Mouse (Mus musculus): ENCODE measurements around the gene Pip5kl1. TPM values are rescaled to one million over a fixed set of nuclear protein-coding genes. Genes with fewer than 3 reads are reported as not detected.

Pip5kl1 gene
- polyA plus RNA-seq, 2 experiments, result 0.11 TPM; not detected in 1

DNA sequence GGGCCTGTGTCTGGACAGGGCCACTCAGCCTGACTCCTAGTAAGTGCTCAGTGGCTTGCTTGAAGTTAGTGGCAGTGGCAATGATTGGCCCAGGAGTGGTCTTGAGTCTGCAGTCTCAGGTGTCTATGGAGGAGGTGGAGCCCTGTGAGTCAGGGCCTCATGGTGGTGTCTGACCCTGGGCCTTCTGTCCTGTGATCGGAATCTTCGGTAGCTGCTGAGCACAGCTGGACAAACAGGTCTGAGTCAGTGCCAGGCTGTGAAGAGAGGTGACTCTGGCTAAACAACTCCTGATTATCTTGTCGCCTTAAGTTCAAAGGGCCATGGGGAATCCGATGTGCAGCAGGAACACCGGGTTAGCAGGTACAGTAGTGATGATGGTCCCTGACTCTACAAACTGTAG, 27.2 kb upstream of the Pip5kl1 start:
- Histone ChIP-seq H3K27me3 (ENCODE audit: control insufficient read depth, insufficient read depth, low read length) (no peaks in the 10 kb centered on the region), H3K9ac (replicated peaks) (no peak overlapping the region), H3K4me3 (ENCODE audit: insufficient read depth in 1 of 2, low read depth in 2 of 2, low read length in 2 of 2) (no peak overlapping the region), H3K27ac (no peak overlapping the region), H3K4me2 (ENCODE audit: low read depth) (no peak overlapping the region), H3K4me1 (replicated peaks; ENCODE audit: control insufficient read depth in 2 of 2, insufficient read depth in 2 of 2, low read length in 1 of 2) (0 out of 4 replicates have a peak, but pooled peaks cover 0 to 2% of the 10 kb centered on the region in 2 experiments), H3K9me3 (ENCODE audit: control insufficient read depth, low read length) (no peaks in the 10 kb centered on the region), H3K36me3 (replicated peaks; ENCODE audit: control insufficient read depth, insufficient read depth, low read depth) (no peaks in the 10 kb centered on the region)
- no peak for TF ChIP-seq EP300 (IDR thresholded peaks at IDR 0.05; ENCODE audit: low read depth)
- no peak for TF ChIP-seq CTCF (IDR thresholded peaks at IDR 0.05; ENCODE audit: low read depth)
- DNase-seq (ENCODE audit: low read depth in 3 of 3, low spot score in 3 of 3) (no peak), ATAC-seq (ENCODE audit: insufficient read depth) (no peak)
- WGBS (ENCODE audit: insufficient replicate concordance), result 79% methylated on average over 5 of the region's 5 CpGs

- H3K27ac ChIP-seq, result no peak overlapping the region
- H3K4me1 ChIP-seq (replicated peaks; ENCODE audit: control insufficient read depth in 2 of 2, insufficient read depth in 2 of 2, low read length in 1 of 2), result 0 out of 4 replicates have a peak, but pooled peaks cover 0 to 2% of the 10 kb centered on the region in 2 experiments
- DNase-seq (ENCODE audit: low read depth in 3 of 3, low spot score in 3 of 3), result no peak
- TF ChIP-seq CTCF (IDR thresholded peaks at IDR 0.05; ENCODE audit: low read depth) (no peak), EP300 (IDR thresholded peaks at IDR 0.05; ENCODE audit: low read depth) (no peak)
- 55% methylated on average over 7 of the region's 7 CpGs for WGBS (ENCODE audit: insufficient replicate concordance)
- H3K27me3 ChIP-seq (ENCODE audit: control insufficient read depth, insufficient read depth, low read length), result no peaks in the 10 kb centered on the region
- no peaks in the 10 kb centered on the region for H3K36me3 ChIP-seq (replicated peaks; ENCODE audit: control insufficient read depth, insufficient read depth, low read depth)
- H3K9ac ChIP-seq (replicated peaks), result no peak overlapping the region
- no peak overlapping the region for H3K4me2 ChIP-seq (ENCODE audit: low read depth)
- no peaks in the 10 kb centered on the region for H3K9me3 ChIP-seq (ENCODE audit: control insufficient read depth, low read length)
- no peak overlapping the region for H3K4me3 ChIP-seq (ENCODE audit: insufficient read depth in 1 of 2, low read depth in 2 of 2, low read length in 2 of 2)
- no peak for ATAC-seq (ENCODE audit: insufficient read depth)
Measured at GRCm38 (mm10) chr2:32547964-32548739, 26.4 kb upstream of the Pip5kl1 start.

DNA sequence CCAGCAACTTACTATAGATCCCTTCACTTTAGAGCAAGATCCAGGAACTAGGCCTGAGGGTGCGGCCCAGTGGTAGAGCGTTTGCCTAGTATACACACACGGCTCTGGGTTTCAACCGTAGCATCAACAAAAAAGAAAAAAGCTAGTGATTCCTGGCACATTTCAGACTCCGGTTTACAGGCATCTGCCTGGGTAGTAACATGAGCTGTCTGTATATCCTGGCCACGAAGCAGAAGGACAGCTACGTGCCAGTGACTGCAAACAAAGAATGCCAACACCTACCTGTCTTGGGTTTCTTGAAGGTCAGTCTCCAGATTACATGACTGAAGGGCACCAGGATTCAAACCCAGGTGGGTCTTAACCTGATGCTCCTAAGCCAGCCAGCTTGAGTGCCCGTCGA, 25.4 kb upstream of the Pip5kl1 start:
- Histone ChIP-seq H3K27me3 (ENCODE audit: control insufficient read depth, insufficient read depth, low read length) (no peaks in the 10 kb centered on the region), H3K9me3 (ENCODE audit: control insufficient read depth, low read length) (no peaks in the 10 kb centered on the region), H3K27ac (no peak overlapping the region), H3K9ac (replicated peaks) (no peak overlapping the region), H3K4me3 (ENCODE audit: insufficient read depth in 1 of 2, low read depth in 2 of 2, low read length in 2 of 2) (no peak overlapping the region), H3K36me3 (replicated peaks; ENCODE audit: control insufficient read depth, insufficient read depth, low read depth) (no peaks in the 10 kb centered on the region), H3K4me2 (ENCODE audit: low read depth) (no peak overlapping the region), H3K4me1 (replicated peaks; ENCODE audit: control insufficient read depth in 2 of 2, insufficient read depth in 2 of 2, low read length in 1 of 2) (0 out of 4 replicates have a peak, but pooled peaks cover 0 to 2% of the 10 kb centered on the region in 2 experiments)
- ATAC-seq (ENCODE audit: insufficient read depth) (no peak), DNase-seq (ENCODE audit: low read depth in 3 of 3, low spot score in 3 of 3) (no peak)
- TF ChIP-seq EP300 (IDR thresholded peaks at IDR 0.05; ENCODE audit: low read depth) (no peak), CTCF (IDR thresholded peaks at IDR 0.05; ENCODE audit: low read depth) (no peak)
- 74% methylated on average over 9 of the region's 9 CpGs for WGBS (ENCODE audit: insufficient replicate concordance)

GRCm38 (mm10) chr2:32549764-32550163, 24.8 kb upstream of the Pip5kl1 start:
- Histone ChIP-seq H3K27me3 (ENCODE audit: control insufficient read depth, insufficient read depth, low read length) (no peaks in the 10 kb centered on the region), H3K4me1 (replicated peaks; ENCODE audit: control insufficient read depth in 2 of 2, insufficient read depth in 2 of 2, low read length in 1 of 2) (0 out of 4 replicates have a peak, but pooled peaks cover 0 to 2% of the 10 kb centered on the region in 2 experiments), H3K4me3 (ENCODE audit: insufficient read depth in 1 of 2, low read depth in 2 of 2, low read length in 2 of 2) (no peak overlapping the region), H3K9me3 (ENCODE audit: control insufficient read depth, low read length) (no peaks in the 10 kb centered on the region), H3K27ac (no peak overlapping the region), H3K9ac (replicated peaks) (no peak overlapping the region), H3K4me2 (ENCODE audit: low read depth) (no peak overlapping the region), H3K36me3 (replicated peaks; ENCODE audit: control insufficient read depth, insufficient read depth, low read depth) (no peaks in the 10 kb centered on the region)
- WGBS (ENCODE audit: insufficient replicate concordance), result 52% methylated on average over 6 of the region's 6 CpGs
- DNase-seq (ENCODE audit: low read depth in 3 of 3, low spot score in 3 of 3) (no peak), ATAC-seq (ENCODE audit: insufficient read depth) (no peak)
- TF ChIP-seq CTCF (IDR thresholded peaks at IDR 0.05; ENCODE audit: low read depth) (no peak), EP300 (IDR thresholded peaks at IDR 0.05; ENCODE audit: low read depth) (no peak)

DNA sequence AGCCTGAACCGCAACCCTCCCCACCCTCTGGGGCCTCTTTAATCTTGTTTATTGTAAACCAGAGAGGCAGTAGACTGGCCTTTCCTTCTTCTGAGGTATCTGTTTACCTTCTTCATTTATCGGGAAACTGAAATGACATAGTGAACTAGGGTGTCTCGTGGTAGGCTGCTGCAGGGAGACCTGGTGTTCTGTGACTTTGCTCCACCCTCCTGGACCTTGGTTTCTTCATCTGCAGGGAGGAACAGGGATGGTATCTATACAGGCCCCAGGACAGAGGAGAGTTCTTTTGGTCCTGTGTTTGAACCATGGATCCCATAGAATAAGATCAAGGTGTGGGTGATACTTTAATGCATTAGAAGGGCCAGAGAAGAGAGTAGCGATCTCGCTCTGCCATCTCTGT, 23.4 kb upstream of the Pip5kl1 start:
- Histone ChIP-seq H3K4me2 (ENCODE audit: low read depth) (no peak overlapping the region), H3K27me3 (ENCODE audit: control insufficient read depth, insufficient read depth, low read length) (no peaks in the 10 kb centered on the region), H3K4me3 (ENCODE audit: insufficient read depth in 1 of 2, low read depth in 2 of 2, low read length in 2 of 2) (no peak overlapping the region), H3K9ac (replicated peaks) (no peak overlapping the region), H3K9me3 (ENCODE audit: control insufficient read depth, low read length) (no peaks in the 10 kb centered on the region), H3K4me1 (replicated peaks; ENCODE audit: control insufficient read depth in 2 of 2, insufficient read depth in 2 of 2, low read length in 1 of 2) (peaks cover 0 to 5% of the 10 kb centered on the region in 2 experiments; a peak in 1 of 4 replicates), H3K27ac (no peak overlapping the region), H3K36me3 (replicated peaks; ENCODE audit: control insufficient read depth, insufficient read depth, low read depth) (no peaks in the 10 kb centered on the region)
- WGBS (ENCODE audit: insufficient replicate concordance), result 62% methylated on average over 5 of the region's 5 CpGs
- TF ChIP-seq CTCF (IDR thresholded peaks at IDR 0.05; ENCODE audit: low read depth) (no peak), EP300 (IDR thresholded peaks at IDR 0.05; ENCODE audit: low read depth) (no peak)
- ATAC-seq (ENCODE audit: insufficient read depth) (no peak), DNase-seq (ENCODE audit: low read depth in 3 of 3, low spot score in 3 of 3) (no peak)
